Mouse (Mus musculus): ENCODE results near the gene Gm20532. TPM values are rescaled to one million over a fixed set of nuclear protein-coding genes. Genes with fewer than 3 reads are reported as not detected.
A peak's percentile ranks its signal among the peaks of the same experiment; 100 is the strongest.

The Gm20532 gene
- polyA plus RNA-seq, 1 experiment from 2014 or later, result not detected

DNA sequence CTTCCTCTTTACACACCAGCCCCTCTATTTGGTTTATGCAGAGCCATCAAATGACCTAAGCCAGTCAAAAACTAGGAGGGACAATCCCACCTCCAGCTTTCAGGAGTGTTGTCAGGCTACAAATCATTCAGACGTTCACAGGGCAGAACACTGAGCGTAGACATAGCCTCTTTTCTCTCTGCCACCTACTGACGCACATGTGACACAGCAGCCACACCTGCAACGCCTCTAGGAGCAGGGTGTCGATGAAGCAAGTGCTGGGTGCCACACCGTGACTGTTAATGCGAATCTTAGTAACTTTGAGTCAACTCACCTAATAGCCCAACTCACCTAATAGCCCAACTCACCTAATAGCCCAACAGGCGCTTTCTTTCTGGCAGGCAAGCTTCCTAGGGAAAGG, 52.6 kb downstream of the Gm20532 start:
- WGBS, result 4% methylated on average over 8 of the region's 8 CpGs
- Histone ChIP-seq H3K9me3 (ENCODE audit: control insufficient read depth, low read length) (no peaks in the 10 kb centered on the region), H3K4me2 (ENCODE audit: low read depth, low read length) (peak overlapping the region; percentile 62), H3K27me3 (replicated peaks; ENCODE audit: control insufficient read depth, insufficient read depth, low read length) (no peaks in the 10 kb centered on the region), H3K27ac (ENCODE audit: low read length) (peak overlapping the region; percentile 78; the same call in 1 of the 2 replicates), H3K36me3 (ENCODE audit: control insufficient read depth, insufficient read depth, low read length) (peaks cover 11% of the 10 kb centered on the region), H3K9ac (ENCODE audit: low read depth, low read length) (peak overlapping the region; percentile 92), H3K4me3 (ENCODE audit: low read length) (peak overlapping the region; percentile 91), H3K4me1 (ENCODE audit: control insufficient read depth, insufficient read depth, low read length) (peaks cover 25% of the 10 kb centered on the region)
- ATAC-seq, result peak; percentile 59

DNA sequence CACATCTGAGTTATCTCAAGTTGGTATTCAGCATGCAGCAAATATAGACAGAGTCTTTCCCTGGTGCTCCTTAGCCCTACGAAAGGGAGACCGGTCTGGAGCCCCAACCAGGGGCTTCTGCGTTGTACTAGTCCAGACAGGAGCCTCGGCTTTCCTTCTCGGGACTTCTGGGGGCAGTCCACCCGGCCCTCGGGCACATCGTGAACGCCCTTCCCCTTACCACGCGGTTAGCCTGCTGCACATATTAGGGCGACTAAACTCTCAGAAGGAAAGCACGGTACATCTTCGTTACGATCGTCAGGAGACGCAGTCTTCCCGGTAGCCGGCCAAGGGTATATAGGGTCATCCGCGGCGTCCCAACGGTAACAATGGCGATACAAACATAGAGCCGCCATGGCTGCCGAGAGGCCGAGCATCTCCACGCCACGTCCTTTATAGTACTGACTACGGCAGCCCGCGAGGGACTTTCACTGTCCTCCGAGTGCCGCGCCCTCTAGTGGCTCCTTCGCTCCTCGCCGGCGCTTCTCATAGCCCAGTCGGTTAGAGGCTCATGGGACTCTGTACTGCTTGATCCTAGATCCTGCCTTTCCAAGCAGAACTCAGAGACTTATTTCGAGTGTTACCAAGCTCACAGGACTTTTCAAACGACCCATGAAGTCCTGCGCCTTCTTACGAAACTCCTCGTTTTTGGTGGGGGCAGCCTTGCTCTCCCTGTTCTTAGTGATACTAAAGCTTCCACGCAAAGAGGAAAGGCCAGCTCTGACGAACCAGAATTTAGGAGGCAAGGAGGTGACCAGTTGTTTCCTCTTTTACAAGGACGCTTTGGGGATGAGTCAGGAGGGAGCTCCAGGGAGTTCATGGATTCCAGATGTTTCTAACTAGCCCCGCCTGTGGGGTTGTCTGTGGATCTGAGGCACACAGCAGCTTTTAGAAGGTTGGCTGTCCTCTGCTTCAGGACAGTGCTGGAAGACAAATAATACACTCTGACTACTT, 53.7 kb downstream of the Gm20532 start:
- peak overlapping the region; percentile 92 for H3K9ac ChIP-seq (ENCODE audit: low read depth, low read length)
- 3% methylated on average over 49 of the region's 49 CpGs for WGBS
- H3K4me2 ChIP-seq (ENCODE audit: low read depth, low read length), result peak overlapping the region; percentile 62
- H3K27me3 ChIP-seq (replicated peaks; ENCODE audit: control insufficient read depth, insufficient read depth, low read length), result no peaks in the 10 kb centered on the region
- H3K36me3 ChIP-seq (ENCODE audit: control insufficient read depth, insufficient read depth, low read length), result peaks cover 11% of the 10 kb centered on the region
- peak overlapping the region; percentile 78 for H3K27ac ChIP-seq (ENCODE audit: low read length)
- ATAC-seq, result peak; percentile 70
- peak overlapping the region; percentile 91 for H3K4me3 ChIP-seq (ENCODE audit: low read length)
- no peaks in the 10 kb centered on the region for H3K9me3 ChIP-seq (ENCODE audit: control insufficient read depth, low read length)
- peaks cover 25% of the 10 kb centered on the region for H3K4me1 ChIP-seq (ENCODE audit: control insufficient read depth, insufficient read depth, low read length)

DNA sequence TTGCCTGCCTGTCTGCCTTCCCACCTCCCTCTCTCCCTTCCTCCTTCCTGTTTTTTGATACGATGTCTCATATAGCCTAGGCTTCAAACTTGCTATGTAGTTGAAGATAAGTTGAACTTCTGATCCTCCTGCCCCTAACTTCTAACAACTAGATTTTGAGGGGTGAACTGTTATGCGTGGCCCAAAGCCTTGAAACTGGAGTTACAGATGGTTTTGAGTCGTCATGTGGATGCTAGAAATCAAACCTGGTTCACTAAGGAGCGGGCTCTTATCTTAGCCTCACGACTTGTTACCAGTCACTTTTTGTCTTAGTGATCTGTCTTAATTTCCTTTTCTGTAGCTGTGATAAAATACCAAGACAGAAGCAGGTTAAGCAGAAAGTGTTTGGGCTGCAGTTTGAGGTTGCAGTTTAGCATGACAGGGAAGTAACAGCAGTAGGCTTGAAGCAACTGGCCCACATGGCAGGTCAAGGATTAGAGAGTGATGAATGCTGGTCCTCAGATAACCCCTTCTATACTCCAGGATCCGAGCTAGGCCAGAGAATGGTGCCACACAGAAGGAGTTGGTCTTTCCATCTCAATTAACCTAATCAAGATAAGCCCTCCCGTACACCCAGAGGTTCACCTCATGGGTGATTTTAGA, 54.7 kb downstream of the Gm20532 start:
- no peak overlapping the region for H3K9ac ChIP-seq (ENCODE audit: low read depth, low read length)

DNA sequence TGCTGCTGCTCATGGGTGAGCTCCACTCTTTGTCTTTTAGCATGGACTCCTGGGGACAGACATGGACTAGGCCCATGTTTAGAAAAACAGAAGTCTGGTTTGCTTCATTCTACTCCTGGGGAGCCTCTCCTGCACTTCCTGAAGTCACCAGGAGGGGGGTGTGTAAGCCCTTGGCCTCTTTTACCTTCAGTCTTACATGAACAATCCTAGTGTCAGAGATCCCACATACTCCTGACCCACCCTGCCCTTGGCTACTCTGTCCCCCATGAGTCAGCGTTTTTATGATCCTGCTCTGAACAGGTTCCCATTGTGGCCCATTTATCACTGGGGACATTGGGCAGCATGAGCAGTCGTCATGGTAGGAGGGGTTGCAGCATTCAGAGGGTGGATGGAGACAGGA, 57.5 kb downstream of the Gm20532 start:
- no peak overlapping the region for H3K4me2 ChIP-seq (ENCODE audit: low read depth, low read length)
- no peaks in the 10 kb centered on the region for H3K27me3 ChIP-seq (replicated peaks; ENCODE audit: control insufficient read depth, insufficient read depth, low read length)
- no peaks in the 10 kb centered on the region for H3K36me3 ChIP-seq (ENCODE audit: control insufficient read depth, insufficient read depth, low read length)
- no peak for ATAC-seq
- H3K9ac ChIP-seq (ENCODE audit: low read depth, low read length), result no peak overlapping the region
- no peak overlapping the region for H3K27ac ChIP-seq (ENCODE audit: low read length)
- H3K9me3 ChIP-seq (ENCODE audit: control insufficient read depth, low read length), result no peaks in the 10 kb centered on the region
- H3K4me3 ChIP-seq (ENCODE audit: low read length), result no peak overlapping the region
- H3K4me1 ChIP-seq (ENCODE audit: control insufficient read depth, insufficient read depth, low read length), result peaks cover 9% of the 10 kb centered on the region; the same call in 1 of the 2 replicates
- WGBS, result 55% methylated on average over 2 of the region's 2 CpGs

More for the DNA sequence above, 54.7 kb downstream of the Gm20532 start:
- Histone ChIP-seq H3K36me3 (ENCODE audit: control insufficient read depth, insufficient read depth, low read length) (peaks cover 5% of the 10 kb centered on the region; the same call in 1 of the 2 replicates), H3K4me2 (ENCODE audit: low read depth, low read length) (no peak overlapping the region), H3K4me3 (ENCODE audit: low read length) (no peak overlapping the region), H3K27me3 (replicated peaks; ENCODE audit: control insufficient read depth, insufficient read depth, low read length) (no peaks in the 10 kb centered on the region), H3K4me1 (ENCODE audit: control insufficient read depth, insufficient read depth, low read length) (peaks cover 25% of the 10 kb centered on the region), H3K9me3 (ENCODE audit: control insufficient read depth, low read length) (no peaks in the 10 kb centered on the region), H3K27ac (ENCODE audit: low read length) (no peak overlapping the region)
- no peak for ATAC-seq
- 69% methylated on average over 7 of the region's 7 CpGs for WGBS

DNA sequence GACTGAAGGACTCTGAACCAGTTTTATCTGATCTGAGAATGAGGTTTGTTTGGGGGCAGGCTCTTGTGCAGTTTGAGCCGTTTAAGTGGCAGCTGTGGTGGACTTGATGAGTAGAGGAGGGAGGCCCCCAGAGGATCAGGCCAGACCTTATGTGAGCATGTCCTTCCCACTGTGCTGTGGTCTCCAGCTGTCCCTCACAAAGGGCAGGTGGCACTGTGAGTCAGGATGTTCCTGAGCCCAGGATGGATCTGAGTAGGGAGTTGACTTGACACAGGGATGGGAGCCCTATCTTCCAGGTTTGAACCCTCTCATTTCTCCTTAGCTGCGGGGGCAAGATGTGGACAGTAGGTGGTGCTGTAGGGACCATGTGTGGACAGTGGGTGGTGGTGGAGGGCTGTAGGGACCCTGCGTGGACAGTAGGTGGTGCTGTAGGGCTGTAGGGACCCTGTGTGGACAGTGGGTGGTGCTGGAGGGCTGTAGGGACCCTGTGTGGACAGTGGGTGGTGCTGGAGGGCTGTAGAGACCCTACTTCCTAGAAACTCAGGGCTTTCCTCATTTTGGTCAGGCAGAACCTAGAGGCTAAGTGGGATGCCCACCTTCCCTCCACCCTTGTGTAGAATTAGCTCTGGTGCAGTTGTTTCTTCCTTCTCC, 60.3 kb downstream of the Gm20532 start:
- Histone ChIP-seq H3K27ac (ENCODE audit: low read length) (no peak overlapping the region), H3K9ac (ENCODE audit: low read depth, low read length) (no peak overlapping the region), H3K36me3 (ENCODE audit: control insufficient read depth, insufficient read depth, low read length) (no peaks in the 10 kb centered on the region), H3K4me3 (ENCODE audit: low read length) (no peak overlapping the region), H3K27me3 (replicated peaks; ENCODE audit: control insufficient read depth, insufficient read depth, low read length) (no peaks in the 10 kb centered on the region), H3K9me3 (ENCODE audit: control insufficient read depth, low read length) (no peaks in the 10 kb centered on the region), H3K4me1 (ENCODE audit: control insufficient read depth, insufficient read depth, low read length) (0 out of 2 replicates have a peak, but pooled peaks cover 3% of the 10 kb centered on the region), H3K4me2 (ENCODE audit: low read depth, low read length) (no peak overlapping the region)
- peak; percentile 92 for ATAC-seq
- WGBS, result 12% methylated on average over 3 of the region's 3 CpGs

DNA sequence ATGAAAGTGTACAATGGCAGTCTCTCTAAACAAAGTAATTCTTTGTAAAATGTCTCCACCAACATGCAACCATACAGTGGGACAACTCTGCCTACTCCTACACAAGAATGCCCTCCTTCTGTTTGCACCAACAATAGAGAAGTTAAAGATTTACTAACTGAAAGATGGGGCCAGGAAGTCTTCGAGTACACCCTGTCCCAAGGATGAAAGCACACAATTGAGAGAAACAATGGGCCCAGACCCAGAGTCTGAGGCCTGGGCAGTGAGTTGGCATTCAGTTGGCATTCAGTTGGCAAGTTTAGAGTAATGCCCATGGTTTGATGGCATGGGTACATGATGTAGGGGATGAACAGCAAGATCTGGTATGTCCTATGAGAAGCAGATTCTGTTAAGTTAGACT, 68.2 kb downstream of the Gm20532 start:
- 45% methylated on average over 1 of the region's 1 CpGs for WGBS
- Histone ChIP-seq H3K9me3 (ENCODE audit: control insufficient read depth, low read length) (no peaks in the 10 kb centered on the region), H3K27me3 (replicated peaks; ENCODE audit: control insufficient read depth, insufficient read depth, low read length) (no peaks in the 10 kb centered on the region), H3K36me3 (ENCODE audit: control insufficient read depth, insufficient read depth, low read length) (no peaks in the 10 kb centered on the region), H3K4me2 (ENCODE audit: low read depth, low read length) (no peak overlapping the region), H3K9ac (ENCODE audit: low read depth, low read length) (no peak overlapping the region), H3K4me1 (ENCODE audit: control insufficient read depth, insufficient read depth, low read length) (no peaks in the 10 kb centered on the region), H3K4me3 (ENCODE audit: low read length) (no peak overlapping the region), H3K27ac (ENCODE audit: low read length) (no peak overlapping the region)
- ATAC-seq, result no peak

DNA sequence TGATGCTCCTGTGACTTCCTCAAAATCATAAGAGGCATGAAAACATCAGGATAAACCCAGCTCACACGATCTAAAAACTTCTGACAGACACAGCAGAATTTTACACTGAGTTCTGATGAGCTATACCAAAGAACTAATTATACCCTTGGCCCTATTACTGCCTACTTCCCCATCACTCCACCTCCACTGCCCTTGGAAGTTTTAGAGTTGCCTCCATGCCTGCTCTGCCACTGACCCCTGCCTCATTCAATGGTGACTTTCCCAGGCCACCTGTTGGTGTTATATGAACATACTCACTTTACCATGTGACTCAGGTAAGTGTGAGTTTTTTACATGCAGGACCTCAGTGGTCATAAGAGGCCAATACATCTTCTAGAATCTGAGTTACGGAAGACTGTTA, 71.0 kb downstream of the Gm20532 start:
- H3K36me3 ChIP-seq (ENCODE audit: control insufficient read depth, insufficient read depth, low read length), result no peaks in the 10 kb centered on the region
- ATAC-seq, result no peak

DNA sequence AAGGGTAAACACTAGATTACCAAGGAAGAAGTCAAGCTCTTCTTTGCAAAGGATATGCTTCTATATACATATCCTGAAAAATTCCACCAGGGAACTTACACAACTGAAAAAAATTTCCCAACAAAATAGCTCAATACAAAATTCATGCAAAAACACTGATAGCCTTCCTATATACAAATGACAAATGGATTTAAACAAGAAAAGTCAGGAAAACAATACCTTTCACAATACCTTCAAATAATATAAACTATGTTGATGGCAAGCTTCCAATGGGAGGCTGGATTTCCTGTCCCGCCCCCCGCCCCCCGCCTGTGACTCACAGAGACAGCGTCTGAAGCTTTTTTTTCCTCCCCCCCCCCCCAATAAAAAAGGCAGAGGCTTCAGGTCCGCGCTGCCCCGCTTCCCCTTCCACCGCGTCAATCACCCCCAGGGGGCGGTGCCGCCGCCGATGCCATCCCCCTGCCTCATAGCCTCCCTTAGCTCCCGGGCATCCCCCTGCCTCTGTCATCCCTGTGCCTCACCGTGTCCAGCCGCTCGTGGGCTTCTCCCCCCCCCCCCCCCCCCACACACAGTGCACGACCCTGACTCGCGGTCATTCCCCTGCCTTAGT, 74.8 kb downstream of the Gm20532 start:
- peak overlapping the region; percentile 66 for H3K4me2 ChIP-seq (ENCODE audit: low read depth, low read length)
- no peaks in the 10 kb centered on the region for H3K27me3 ChIP-seq (replicated peaks; ENCODE audit: control insufficient read depth, insufficient read depth, low read length)
- no peaks in the 10 kb centered on the region; the same call in 1 of the 2 replicates for H3K4me1 ChIP-seq (ENCODE audit: control insufficient read depth, insufficient read depth, low read length)
- H3K27ac ChIP-seq (ENCODE audit: low read length), result no peak overlapping the region
- H3K9ac ChIP-seq (ENCODE audit: low read depth, low read length), result no peak overlapping the region
- peak overlapping the region; percentile 33 for H3K4me3 ChIP-seq (ENCODE audit: low read length)
- ATAC-seq, result 0 out of 2 replicates have a peak, but pooled peaks have one; percentile 33
- WGBS, result 3% methylated on average over 17 of the region's 20 CpGs
- no peaks in the 10 kb centered on the region for H3K36me3 ChIP-seq (ENCODE audit: control insufficient read depth, insufficient read depth, low read length)
- H3K9me3 ChIP-seq (ENCODE audit: control insufficient read depth, low read length), result no peaks in the 10 kb centered on the region

More for the DNA sequence above, 71.0 kb downstream of the Gm20532 start:
- Histone ChIP-seq H3K27ac (ENCODE audit: low read length) (no peak overlapping the region), H3K4me3 (ENCODE audit: low read length) (no peak overlapping the region), H3K27me3 (replicated peaks; ENCODE audit: control insufficient read depth, insufficient read depth, low read length) (no peaks in the 10 kb centered on the region), H3K4me1 (ENCODE audit: control insufficient read depth, insufficient read depth, low read length) (no peaks in the 10 kb centered on the region; the same call in 1 of the 2 replicates), H3K4me2 (ENCODE audit: low read depth, low read length) (no peak overlapping the region), H3K9me3 (ENCODE audit: control insufficient read depth, low read length) (no peaks in the 10 kb centered on the region), H3K9ac (ENCODE audit: low read depth, low read length) (no peak overlapping the region)
- WGBS, result 90% methylated on average over 2 of the region's 2 CpGs

All from intestine, embryonic 16.5 days (tissue).